Mouse (Mus musculus): ENCODE results near the gene Ovol3. TPM values are rescaled to one million over a fixed set of nuclear protein-coding genes. Genes with fewer than 3 reads are reported as not detected.

The Ovol3 gene
- polyA plus RNA-seq, 1 experiment, result not detected

DNA sequence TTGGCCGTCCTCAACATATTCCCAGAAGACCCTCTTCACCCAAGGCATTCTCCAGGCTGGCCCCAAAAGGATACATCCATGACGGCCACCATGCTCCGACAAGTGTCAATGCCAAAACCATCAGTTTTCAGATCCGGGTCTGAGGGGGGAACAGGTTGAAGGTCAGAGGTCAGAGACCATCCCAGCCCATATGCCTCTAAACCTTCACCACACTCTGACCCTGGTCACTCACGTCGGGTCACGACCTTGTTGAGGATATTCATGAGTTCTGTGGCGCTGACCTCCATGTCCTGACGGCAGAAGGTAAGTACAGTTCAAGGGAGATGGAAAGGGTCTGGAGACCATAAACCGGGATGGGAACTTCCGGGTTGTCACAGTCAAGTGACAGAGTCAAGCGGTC, 43.4 kb downstream of the Ovol3 start:
- Histone ChIP-seq H3K27me3 (ENCODE audit: control insufficient read depth, insufficient read depth, insufficient read length) (no peaks in the 10 kb centered on the region), H3K79me3 (ENCODE audit: low read depth) (peaks cover 20% of the 10 kb centered on the region), H3K36me3 (ENCODE audit: control insufficient read depth, insufficient read depth) (peaks cover 43% of the 10 kb centered on the region), H3ac (ENCODE audit: control insufficient read depth, insufficient read length, low read depth) (no peak overlapping the region), H3K4me3 (ENCODE audit: insufficient read depth, poor library complexity, severe bottlenecking) (no peak overlapping the region), H3K79me2 (ENCODE audit: control insufficient read depth, insufficient read depth) (peaks cover 32% of the 10 kb centered on the region)
- TF ChIP-seq MYOG (IDR thresholded peaks at IDR 0.05; ENCODE audit: control insufficient read depth, extremely low read depth, insufficient read length) (no peak), CEBPB (IDR thresholded peaks at IDR 0.05; ENCODE audit: low read depth) (no peak), CTCF (IDR thresholded peaks at IDR 0.05; ENCODE audit: control insufficient read depth, insufficient read depth, insufficient read length) (no peak), MYOD1 (IDR thresholded peaks at IDR 0.05; ENCODE audit: control insufficient read depth, insufficient read length, low read depth) (no peak)

DNA sequence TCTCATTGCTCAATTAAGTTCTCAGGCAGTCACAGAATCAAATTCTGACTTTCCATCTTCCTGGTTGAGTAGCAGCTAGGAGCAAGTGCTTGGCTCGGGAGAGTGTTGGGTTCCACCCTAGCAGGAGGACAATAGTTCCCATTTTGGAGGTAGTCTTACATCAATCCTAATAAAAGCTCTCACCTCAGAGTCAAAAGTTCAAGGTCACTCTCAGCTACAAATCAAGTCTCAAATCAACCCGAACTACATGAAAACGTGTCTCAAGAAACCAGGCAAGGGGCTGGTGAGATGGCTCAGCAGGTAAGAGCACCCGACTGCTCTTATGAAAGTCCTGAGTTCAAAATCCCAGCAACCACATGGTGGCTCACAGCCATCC, 46.4 kb downstream of the Ovol3 start:
- Histone ChIP-seq H3K36me3 (ENCODE audit: control insufficient read depth, insufficient read depth) (peaks cover 56% of the 10 kb centered on the region), H3K4me3 (ENCODE audit: insufficient read depth, poor library complexity, severe bottlenecking) (no peak overlapping the region), H3K27me3 (ENCODE audit: control insufficient read depth, insufficient read depth, insufficient read length) (no peaks in the 10 kb centered on the region), H3K79me2 (ENCODE audit: control insufficient read depth, insufficient read depth) (peaks cover 24% of the 10 kb centered on the region), H3ac (ENCODE audit: control insufficient read depth, insufficient read length, low read depth) (no peak overlapping the region), H3K79me3 (ENCODE audit: low read depth) (peaks cover 16% of the 10 kb centered on the region)
- TF ChIP-seq CTCF (IDR thresholded peaks at IDR 0.05; ENCODE audit: control insufficient read depth, insufficient read depth, insufficient read length) (no peak), CEBPB (IDR thresholded peaks at IDR 0.05; ENCODE audit: low read depth) (no peak), USF1 (IDR thresholded peaks at IDR 0.05; ENCODE audit: low read depth) (no peak), MYOD1 (IDR thresholded peaks at IDR 0.05; ENCODE audit: control insufficient read depth, insufficient read length, low read depth) (no peak), MAX (IDR thresholded peaks at IDR 0.05) (no peak), FOSL1 (IDR thresholded peaks at IDR 0.05; ENCODE audit: insufficient read depth, low read length, poor library complexity, severe bottlenecking) (no peak), MYOG (IDR thresholded peaks at IDR 0.05; ENCODE audit: control insufficient read depth, extremely low read depth, insufficient read length) (no peak)

- TF ChIP-seq MYOG (IDR thresholded peaks at IDR 0.05; ENCODE audit: control insufficient read depth, extremely low read depth, insufficient read length) (no peak), FOSL1 (IDR thresholded peaks at IDR 0.05; ENCODE audit: insufficient read depth, low read length, poor library complexity, severe bottlenecking) (no peak), USF1 (IDR thresholded peaks at IDR 0.05; ENCODE audit: low read depth) (no peak), MYOD1 (IDR thresholded peaks at IDR 0.05; ENCODE audit: control insufficient read depth, insufficient read length, low read depth) (no peak), MAX (IDR thresholded peaks at IDR 0.05) (no peak), CTCF (IDR thresholded peaks at IDR 0.05; ENCODE audit: control insufficient read depth, insufficient read depth, insufficient read length) (no peak), CEBPB (IDR thresholded peaks at IDR 0.05; ENCODE audit: low read depth) (no peak)
- H3K36me3 ChIP-seq (ENCODE audit: control insufficient read depth, insufficient read depth), result peaks cover 56% of the 10 kb centered on the region
- H3K79me3 ChIP-seq (ENCODE audit: low read depth), result peaks cover 15% of the 10 kb centered on the region
Measured at GRCm38 (mm10) chr7:30188344-30189115, 47.0 kb downstream of the Ovol3 start.

DNA sequence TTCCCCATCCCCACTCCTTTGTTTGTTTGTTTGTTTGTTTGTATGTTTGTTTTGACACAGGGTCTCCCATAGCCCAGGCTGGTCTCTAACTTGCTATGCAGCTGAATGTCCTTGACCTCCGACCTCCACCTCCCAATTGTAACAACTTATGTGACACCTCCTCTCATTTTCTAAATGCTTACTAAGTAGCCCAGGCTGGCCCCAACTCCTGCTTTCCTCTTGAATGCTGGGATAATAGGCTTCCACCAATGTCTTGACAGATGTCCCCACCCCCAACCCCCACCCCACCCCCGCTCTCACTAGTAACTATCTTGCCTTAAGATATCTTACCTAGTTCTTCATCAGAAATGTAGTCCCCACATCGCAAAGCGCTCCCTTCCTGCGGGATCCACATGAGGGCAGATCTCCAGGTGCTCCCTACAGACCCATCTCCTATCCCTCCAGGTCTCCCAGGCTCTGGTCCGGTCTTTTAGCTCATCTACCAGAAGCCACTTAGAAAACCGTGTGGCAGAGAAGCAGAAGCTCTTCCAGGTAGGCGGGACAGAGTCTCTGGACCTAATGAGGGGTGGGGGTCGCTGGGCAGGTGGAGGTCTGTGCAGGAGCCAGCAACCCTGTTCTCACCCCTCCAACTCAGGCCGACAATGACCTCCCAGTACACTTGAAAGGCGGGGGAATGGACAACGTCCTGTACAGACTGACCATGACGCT, 50.7 kb downstream of the Ovol3 start:
- TF ChIP-seq MYOD1 (IDR thresholded peaks at IDR 0.05; ENCODE audit: control insufficient read depth, insufficient read length, low read depth), result no peak
- no peak for TF ChIP-seq MYOG (IDR thresholded peaks at IDR 0.05; ENCODE audit: control insufficient read depth, extremely low read depth, insufficient read length)
- no peak for TF ChIP-seq FOSL1 (IDR thresholded peaks at IDR 0.05; ENCODE audit: insufficient read depth, low read length, poor library complexity, severe bottlenecking)
- TF ChIP-seq MAX (IDR thresholded peaks at IDR 0.05), result no peak
- TF ChIP-seq USF1 (IDR thresholded peaks at IDR 0.05; ENCODE audit: low read depth), result no peak
- TF ChIP-seq CTCF (IDR thresholded peaks at IDR 0.05; ENCODE audit: control insufficient read depth, insufficient read depth, insufficient read length), result no peak
- no peak for TF ChIP-seq CEBPB (IDR thresholded peaks at IDR 0.05; ENCODE audit: low read depth)
- Histone ChIP-seq H3ac (ENCODE audit: control insufficient read depth, insufficient read length, low read depth) (no peak overlapping the region), H3K79me2 (ENCODE audit: control insufficient read depth, insufficient read depth) (no peaks in the 10 kb centered on the region), H3K36me3 (ENCODE audit: control insufficient read depth, insufficient read depth) (peaks cover 34% of the 10 kb centered on the region), H3K4me3 (ENCODE audit: insufficient read depth, poor library complexity, severe bottlenecking) (no peak overlapping the region), H3K79me3 (ENCODE audit: low read depth) (no peaks in the 10 kb centered on the region), H3K27me3 (ENCODE audit: control insufficient read depth, insufficient read depth, insufficient read length) (no peaks in the 10 kb centered on the region)

More at GRCm38 (mm10) chr7:30188344-30189115, 47.0 kb downstream of the Ovol3 start:
- H3K27me3 ChIP-seq (ENCODE audit: control insufficient read depth, insufficient read depth, insufficient read length), result no peaks in the 10 kb centered on the region
- H3ac ChIP-seq (ENCODE audit: control insufficient read depth, insufficient read length, low read depth), result no peak overlapping the region
- H3K4me3 ChIP-seq (ENCODE audit: insufficient read depth, poor library complexity, severe bottlenecking), result no peak overlapping the region
- H3K79me2 ChIP-seq (ENCODE audit: control insufficient read depth, insufficient read depth), result peaks cover 18% of the 10 kb centered on the region

- H3K79me2 ChIP-seq (ENCODE audit: control insufficient read depth, insufficient read depth), result no peaks in the 10 kb centered on the region
- peak within 1 kb of the TSS; percentile 18 for H3ac ChIP-seq (ENCODE audit: control insufficient read depth, insufficient read length, low read depth)
- no peak within 1 kb of the TSS for H3K4me3 ChIP-seq (ENCODE audit: insufficient read depth, poor library complexity, severe bottlenecking)
- no peaks in the 10 kb centered on the region for H3K27me3 ChIP-seq (ENCODE audit: control insufficient read depth, insufficient read depth, insufficient read length)
- H3K36me3 ChIP-seq (ENCODE audit: control insufficient read depth, insufficient read depth), result peaks cover 29% of the 10 kb centered on the region
- no peaks in the 10 kb centered on the region for H3K79me3 ChIP-seq (ENCODE audit: low read depth)
- no peak for TF ChIP-seq CEBPB (IDR thresholded peaks at IDR 0.05; ENCODE audit: low read depth)
- TF ChIP-seq CTCF (IDR thresholded peaks at IDR 0.05; ENCODE audit: control insufficient read depth, insufficient read depth, insufficient read length), result no peak
- TF ChIP-seq MYOD1 (IDR thresholded peaks at IDR 0.05; ENCODE audit: control insufficient read depth, insufficient read length, low read depth), result no peak
- TF ChIP-seq MYOG (IDR thresholded peaks at IDR 0.05; ENCODE audit: control insufficient read depth, extremely low read depth, insufficient read length), result no peak
- TF ChIP-seq FOSL1 (IDR thresholded peaks at IDR 0.05; ENCODE audit: insufficient read depth, low read length, poor library complexity, severe bottlenecking), result no peak
- no peak for TF ChIP-seq USF1 (IDR thresholded peaks at IDR 0.05; ENCODE audit: low read depth)
- TF ChIP-seq MAX (IDR thresholded peaks at IDR 0.05), result no peak
Measured at GRCm38 (mm10) chr7:30183879-30184289, 51.6 kb downstream of the Ovol3 start, which contains the start of gene Cox7a1. Cox7a1 (plus strand) TSS chr7:30184144.

Other genes starting within 250 kb of the Ovol3 start
- 0.40 TPM for gene Zfp14, start 184.3 kb downstream of the Ovol3 start, polyA plus RNA-seq (2012; fragmentation: generic; extraction: Trizol)
- gene Zfp82, start 162.8 kb downstream of the Ovol3 start, polyA plus RNA-seq (2012; fragmentation: generic; extraction: Trizol), result 2.0 TPM
- gene Gm26920, start 145.3 kb downstream of the Ovol3 start, polyA plus RNA-seq (2012; fragmentation: generic; extraction: Trizol), result 0.05 TPM
- 3.1 TPM for gene Zfp566, start 145.2 kb downstream of the Ovol3 start, polyA plus RNA-seq (2012; fragmentation: generic; extraction: Trizol)
- 8.6 TPM for gene Zfp260, start 140.9 kb downstream of the Ovol3 start, polyA plus RNA-seq (2012; fragmentation: generic; extraction: Trizol)
- gene Zfp382, start 113.8 kb downstream of the Ovol3 start, polyA plus RNA-seq (2012; fragmentation: generic; extraction: Trizol), result 3.8 TPM
- gene Zfp146, start 66.0 kb downstream of the Ovol3 start, polyA plus RNA-seq (2012; fragmentation: generic; extraction: Trizol), result 15.8 TPM
- 7.9 TPM for gene Cox7a1, start 51.6 kb downstream of the Ovol3 start, polyA plus RNA-seq (2012; fragmentation: generic; extraction: Trizol)
- gene Capns1, start 36.9 kb downstream of the Ovol3 start, polyA plus RNA-seq (2012; fragmentation: generic; extraction: Trizol), result 588 TPM
- 175 TPM for gene Polr2i, start 3.8 kb downstream of the Ovol3 start, polyA plus RNA-seq (2012; fragmentation: generic; extraction: Trizol)
- gene Tbcb, start 3.5 kb downstream of the Ovol3 start, polyA plus RNA-seq (2012; fragmentation: generic; extraction: Trizol), result 180 TPM
- 0.07 TPM for gene Thap8, start 44.4 kb upstream of the Ovol3 start, polyA plus RNA-seq (2012; fragmentation: generic; extraction: Trizol)
- 12.8 TPM for gene Wdr62, start 44.7 kb upstream of the Ovol3 start, polyA plus RNA-seq (2012; fragmentation: generic; extraction: Trizol)
- 40.6 TPM for gene Clip3, start 56.0 kb upstream of the Ovol3 start, polyA plus RNA-seq (2012; fragmentation: generic; extraction: Trizol)
- gene Alkbh6, start 73.0 kb upstream of the Ovol3 start, polyA plus RNA-seq (2012; fragmentation: generic; extraction: Trizol), result 28.7 TPM
- 0.20 TPM for gene Syne4, start 79.1 kb upstream of the Ovol3 start, polyA plus RNA-seq (2012; fragmentation: generic; extraction: Trizol)
- 0.81 TPM for gene E130208F15Rik, start 86.0 kb upstream of the Ovol3 start, polyA plus RNA-seq (2012; fragmentation: generic; extraction: Trizol)
- gene Sdhaf1, start 88.2 kb upstream of the Ovol3 start, polyA plus RNA-seq (2012; fragmentation: generic; extraction: Trizol), result 9.9 TPM
- 0.20 TPM for gene Lrfn3, start 127.0 kb upstream of the Ovol3 start, polyA plus RNA-seq (2012; fragmentation: generic; extraction: Trizol)
- gene Tyrobp, start 178.0 kb upstream of the Ovol3 start, polyA plus RNA-seq (2012; fragmentation: generic; extraction: Trizol), result not detected
- gene Hcst, start 184.1 kb upstream of the Ovol3 start, polyA plus RNA-seq (2012; fragmentation: generic; extraction: Trizol), result not detected
- 0.04 TPM for gene Nfkbid, start 186.0 kb upstream of the Ovol3 start, polyA plus RNA-seq (2012; fragmentation: generic; extraction: Trizol)
- gene Aplp1, start 209.8 kb upstream of the Ovol3 start, polyA plus RNA-seq (2012; fragmentation: generic; extraction: Trizol), result 0.29 TPM
- gene Kirrel2, start 222.0 kb upstream of the Ovol3 start, polyA plus RNA-seq (2012; fragmentation: generic; extraction: Trizol), result not detected
- 0.60 TPM for gene Nphs1, start 222.6 kb upstream of the Ovol3 start, polyA plus RNA-seq (2012; fragmentation: generic; extraction: Trizol)